Mouse (Mus musculus): ENCODE measurements around the gene Tmem52. TPM values are rescaled to one million over a fixed set of nuclear protein-coding genes. Genes with fewer than 3 reads are reported as not detected.

Gene Tmem52
- polyA plus RNA-seq, 1 experiment: 14.7 TPM

DNA sequence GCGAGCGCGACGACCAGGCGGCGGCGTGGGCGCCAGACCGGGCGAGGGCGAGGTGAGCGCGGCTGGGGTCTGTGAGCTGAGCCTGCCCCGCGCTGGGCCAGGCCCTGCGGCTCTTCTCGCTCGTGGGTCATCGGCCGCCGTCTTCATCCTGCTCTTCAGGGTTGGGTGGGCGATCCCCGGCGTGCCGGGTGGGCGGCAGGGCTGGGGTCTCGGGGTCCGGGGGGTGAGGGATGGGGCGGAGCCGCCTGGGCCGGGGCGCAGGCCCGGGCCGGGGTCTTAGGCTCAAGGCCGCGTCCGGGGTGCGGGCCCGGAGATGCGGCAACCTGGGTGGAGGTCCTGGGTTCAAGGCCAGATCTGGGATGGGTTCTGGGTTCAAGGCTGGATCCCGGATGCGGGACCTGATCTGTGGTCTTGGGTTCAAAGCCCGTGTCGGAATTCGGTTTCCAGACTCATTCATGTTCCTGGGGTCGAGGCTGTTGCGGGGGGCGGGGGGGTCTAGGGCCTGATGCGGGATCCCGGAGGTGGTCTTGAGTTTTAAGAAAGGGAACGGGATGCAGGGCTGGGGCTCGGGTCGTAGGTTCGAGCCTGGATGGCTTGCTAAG, 22.7 kb downstream of the Tmem52 start:
- under 1% methylated on average over 50 of the region's 54 CpGs for WGBS
- TF ChIP-seq POLR2A (IDR thresholded peaks at IDR 0.05; ENCODE audit: low read depth, low read length): no peak
- no peak for TF ChIP-seq CTCF (conservative IDR thresholded peaks at IDR 0.05; ENCODE audit: insufficient read depth, insufficient read length, low read depth, low read length)
- Histone ChIP-seq H3K27ac (ENCODE audit: insufficient read depth, low read depth, low read length) (peak overlapping the region; percentile 34), H3K4me1 (ENCODE audit: control insufficient read depth, insufficient read depth, low read length) (peaks cover 27% of the 10 kb centered on the region), H3K4me3 (ENCODE audit: insufficient read depth, low read depth, low read length) (peak overlapping the region; percentile 73), H3K36me3 (ENCODE audit: control insufficient read depth, insufficient read depth, low read length) (no peaks in the 10 kb centered on the region), H3K27me3 (replicated peaks; ENCODE audit: control insufficient read depth, insufficient read depth, low read length) (no peaks in the 10 kb centered on the region)
- DNase-seq: no peak

DNA sequence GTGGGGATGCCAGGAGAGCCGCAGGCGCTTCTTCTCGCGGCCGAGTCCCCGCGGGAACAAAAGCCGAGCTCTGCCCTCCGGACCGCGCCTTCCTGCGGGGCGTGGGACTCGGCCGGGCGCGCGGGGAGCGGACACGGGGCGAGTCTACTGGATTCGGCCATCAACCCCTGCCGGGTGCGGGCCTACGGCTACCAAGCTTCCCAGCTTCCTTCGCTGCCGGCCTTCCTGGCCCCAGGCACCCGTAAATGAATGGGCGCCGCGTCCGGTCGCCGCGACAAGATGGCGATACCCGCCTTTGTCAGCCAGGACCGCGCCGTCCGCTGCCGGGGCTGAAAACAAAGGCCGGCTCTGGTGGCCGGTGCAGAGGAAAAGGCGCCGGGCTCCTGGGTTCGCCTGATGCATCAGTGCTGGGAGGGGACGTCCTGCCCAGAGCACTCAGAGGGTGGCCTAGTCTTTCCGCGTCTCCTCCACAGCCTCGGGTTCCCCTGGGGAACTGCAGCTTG, 23.3 kb downstream of the Tmem52 start:
- peak; percentile 62 for DNase-seq
- peak overlapping the region; percentile 73 for H3K4me3 ChIP-seq (ENCODE audit: insufficient read depth, low read depth, low read length)
- no peaks in the 10 kb centered on the region for H3K27me3 ChIP-seq (replicated peaks; ENCODE audit: control insufficient read depth, insufficient read depth, low read length)
- H3K4me1 ChIP-seq (ENCODE audit: control insufficient read depth, insufficient read depth, low read length): peaks cover 27% of the 10 kb centered on the region
- WGBS: under 1% methylated on average over 51 of the region's 51 CpGs
- H3K27ac ChIP-seq (ENCODE audit: insufficient read depth, low read depth, low read length): peak overlapping the region; percentile 34
- no peaks in the 10 kb centered on the region for H3K36me3 ChIP-seq (ENCODE audit: control insufficient read depth, insufficient read depth, low read length)
- TF ChIP-seq CTCF (conservative IDR thresholded peaks at IDR 0.05; ENCODE audit: insufficient read depth, insufficient read length, low read depth, low read length): no peak
- no peak for TF ChIP-seq POLR2A (IDR thresholded peaks at IDR 0.05; ENCODE audit: low read depth, low read length)

DNA sequence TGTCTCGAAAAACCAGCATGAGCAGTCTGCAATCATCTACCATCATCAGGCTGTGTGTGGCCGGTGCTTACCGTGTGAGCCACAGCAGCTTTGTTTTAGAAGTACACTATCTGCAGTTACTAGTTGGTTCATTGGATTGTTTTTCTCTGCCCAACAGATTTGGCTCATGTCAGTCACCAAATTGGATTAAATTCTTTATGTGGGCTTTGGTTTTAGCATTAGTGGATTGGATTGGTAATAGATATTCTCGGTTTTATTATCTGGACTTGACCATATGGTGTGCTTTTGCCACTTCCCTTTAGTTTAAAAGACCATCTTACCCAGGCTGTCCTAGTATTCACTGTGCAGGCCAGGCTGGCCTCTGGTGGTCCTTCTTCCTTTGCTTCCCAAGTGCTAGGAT, 26.0 kb downstream of the Tmem52 start:
- Histone ChIP-seq H3K36me3 (ENCODE audit: control insufficient read depth, insufficient read depth, low read length) (no peaks in the 10 kb centered on the region), H3K4me3 (ENCODE audit: insufficient read depth, low read depth, low read length) (no peak overlapping the region), H3K27me3 (replicated peaks; ENCODE audit: control insufficient read depth, insufficient read depth, low read length) (no peaks in the 10 kb centered on the region), H3K27ac (ENCODE audit: insufficient read depth, low read depth, low read length) (no peak overlapping the region), H3K4me1 (ENCODE audit: control insufficient read depth, insufficient read depth, low read length) (peaks cover 8% of the 10 kb centered on the region; the same call in 1 of the 2 replicates)
- WGBS: 47% methylated on average over 4 of the region's 4 CpGs
- DNase-seq: no peak
- TF ChIP-seq CTCF (conservative IDR thresholded peaks at IDR 0.05; ENCODE audit: insufficient read depth, insufficient read length, low read depth, low read length) (no peak), POLR2A (IDR thresholded peaks at IDR 0.05; ENCODE audit: low read depth, low read length) (no peak)

DNA sequence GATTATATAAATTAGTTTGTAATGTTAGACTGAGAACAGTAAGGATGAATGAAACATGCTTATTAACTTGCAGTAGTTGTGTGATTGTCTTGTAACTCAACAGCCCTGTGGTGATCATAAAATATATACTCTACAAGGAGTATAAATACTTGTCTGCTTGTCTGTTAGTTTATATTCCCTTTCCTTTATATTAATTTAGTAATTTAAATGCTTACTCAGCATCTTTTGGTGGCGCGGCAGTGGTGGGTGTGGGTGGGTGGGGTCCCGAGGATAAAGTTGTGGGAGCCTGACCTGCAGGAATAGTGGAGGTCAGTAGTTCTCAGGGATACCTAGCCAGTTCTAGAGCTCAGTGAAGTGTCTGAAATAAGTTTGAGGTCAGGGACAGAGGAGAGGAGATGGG, 29.0 kb downstream of the Tmem52 start:
- H3K36me3 ChIP-seq (ENCODE audit: control insufficient read depth, insufficient read depth, low read length): no peaks in the 10 kb centered on the region
- no peak overlapping the region for H3K27ac ChIP-seq (ENCODE audit: insufficient read depth, low read depth, low read length)
- 60% methylated on average over 3 of the region's 3 CpGs for WGBS
- no peak for TF ChIP-seq CTCF (conservative IDR thresholded peaks at IDR 0.05; ENCODE audit: insufficient read depth, insufficient read length, low read depth, low read length)
- TF ChIP-seq POLR2A (IDR thresholded peaks at IDR 0.05; ENCODE audit: low read depth, low read length): no peak
- 0 out of 2 replicates have a peak, but pooled peaks cover 2% of the 10 kb centered on the region for H3K4me1 ChIP-seq (ENCODE audit: control insufficient read depth, insufficient read depth, low read length)
- no peak for DNase-seq
- H3K4me3 ChIP-seq (ENCODE audit: insufficient read depth, low read depth, low read length): no peak overlapping the region
- H3K27me3 ChIP-seq (replicated peaks; ENCODE audit: control insufficient read depth, insufficient read depth, low read length): no peaks in the 10 kb centered on the region

DNA sequence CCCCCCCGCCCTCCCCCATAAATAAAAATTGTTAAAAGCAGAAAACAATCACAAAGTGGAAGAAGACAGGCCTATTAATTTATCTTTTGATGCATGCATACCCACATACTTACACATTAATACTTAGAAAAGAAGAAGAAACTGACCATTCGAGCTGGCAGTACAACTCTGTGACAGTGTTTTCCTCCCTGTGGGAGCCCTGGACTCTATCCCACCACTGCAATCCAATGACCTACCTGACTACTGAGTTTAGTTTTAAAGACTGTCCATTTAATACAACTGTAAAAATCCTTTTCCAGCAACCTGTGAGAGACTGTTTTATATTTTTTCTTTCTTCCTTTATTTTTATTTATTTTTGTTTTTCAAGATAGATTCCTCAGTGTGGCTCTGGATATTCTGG, 32.2 kb downstream of the Tmem52 start:
- Histone ChIP-seq H3K27me3 (replicated peaks; ENCODE audit: control insufficient read depth, insufficient read depth, low read length) (no peaks in the 10 kb centered on the region), H3K4me1 (ENCODE audit: control insufficient read depth, insufficient read depth, low read length) (peaks cover 10% of the 10 kb centered on the region), H3K4me3 (ENCODE audit: insufficient read depth, low read depth, low read length) (no peak overlapping the region), H3K36me3 (ENCODE audit: control insufficient read depth, insufficient read depth, low read length) (no peaks in the 10 kb centered on the region), H3K27ac (ENCODE audit: insufficient read depth, low read depth, low read length) (no peak overlapping the region)
- no peak for DNase-seq
- TF ChIP-seq POLR2A (IDR thresholded peaks at IDR 0.05; ENCODE audit: low read depth, low read length) (no peak), CTCF (conservative IDR thresholded peaks at IDR 0.05; ENCODE audit: insufficient read depth, insufficient read length, low read depth, low read length) (no peak)
- 51% methylated on average over 2 of the region's 2 CpGs for WGBS

DNA sequence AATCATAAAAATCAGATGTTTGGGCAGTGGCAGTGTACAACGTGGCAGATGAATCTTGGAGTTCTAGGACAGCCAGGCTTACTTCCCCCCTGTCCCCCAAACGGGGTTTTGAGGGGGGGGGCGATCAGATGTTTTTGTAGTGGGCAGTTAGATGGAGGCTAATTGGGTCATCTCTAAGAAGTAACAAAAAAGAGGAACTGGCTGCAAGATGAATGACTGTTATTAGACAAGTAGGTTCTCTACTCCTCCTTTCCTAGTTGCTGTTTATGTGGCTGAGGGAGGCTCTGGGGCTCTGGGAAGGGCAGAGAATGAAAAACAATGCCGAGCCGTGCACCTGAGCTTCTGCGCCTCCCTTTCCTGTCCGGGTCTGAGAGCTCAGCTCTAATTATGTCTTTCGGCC, 36.2 kb downstream of the Tmem52 start:
- H3K36me3 ChIP-seq (ENCODE audit: control insufficient read depth, insufficient read depth, low read length): no peaks in the 10 kb centered on the region
- DNase-seq: no peak
- H3K27me3 ChIP-seq (replicated peaks; ENCODE audit: control insufficient read depth, insufficient read depth, low read length): no peaks in the 10 kb centered on the region
- H3K4me3 ChIP-seq (ENCODE audit: insufficient read depth, low read depth, low read length): no peak overlapping the region
- 17% methylated on average over 8 of the region's 8 CpGs for WGBS
- H3K27ac ChIP-seq (ENCODE audit: insufficient read depth, low read depth, low read length): no peak overlapping the region
- TF ChIP-seq POLR2A (IDR thresholded peaks at IDR 0.05; ENCODE audit: low read depth, low read length) (no peak), CTCF (conservative IDR thresholded peaks at IDR 0.05; ENCODE audit: insufficient read depth, insufficient read length, low read depth, low read length) (no peak)
- peaks cover 19% of the 10 kb centered on the region for H3K4me1 ChIP-seq (ENCODE audit: control insufficient read depth, insufficient read depth, low read length)

DNA sequence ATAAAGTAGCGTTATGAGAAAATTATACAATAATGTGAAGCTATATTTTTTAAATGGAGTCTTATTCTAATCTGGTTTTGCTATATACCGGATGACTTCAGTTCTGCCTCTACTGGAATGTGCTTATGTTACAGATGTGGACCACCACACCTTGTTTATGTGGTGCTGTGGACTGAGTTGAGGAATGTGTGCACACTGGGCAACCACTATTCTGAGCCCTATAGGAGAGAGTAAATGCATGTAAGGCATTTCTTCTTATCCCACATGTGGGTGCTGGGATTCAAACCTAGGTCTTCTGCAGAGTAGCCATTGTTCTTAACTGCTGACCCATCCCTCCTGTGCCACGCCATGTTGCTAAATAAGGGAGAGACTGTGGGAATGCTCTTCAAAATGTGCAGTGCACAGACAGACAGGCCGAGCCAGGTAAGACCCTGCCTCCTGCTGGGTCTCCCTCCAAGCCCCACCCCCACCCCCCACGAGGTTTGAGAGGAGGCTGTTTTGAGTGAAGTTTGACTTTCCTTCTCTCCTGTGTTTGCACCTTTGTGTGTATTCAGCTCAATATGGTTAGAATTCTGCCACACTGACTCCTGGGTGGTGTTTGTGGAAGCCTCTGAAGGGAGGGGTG, 36.9 kb downstream of the Tmem52 start:
- WGBS: 65% methylated on average over 5 of the region's 5 CpGs
- Histone ChIP-seq H3K4me1 (ENCODE audit: control insufficient read depth, insufficient read depth, low read length) (peaks cover 23% of the 10 kb centered on the region), H3K27ac (ENCODE audit: insufficient read depth, low read depth, low read length) (no peak overlapping the region), H3K4me3 (ENCODE audit: insufficient read depth, low read depth, low read length) (no peak overlapping the region), H3K27me3 (replicated peaks; ENCODE audit: control insufficient read depth, insufficient read depth, low read length) (no peaks in the 10 kb centered on the region), H3K36me3 (ENCODE audit: control insufficient read depth, insufficient read depth, low read length) (no peaks in the 10 kb centered on the region)
- no peak for TF ChIP-seq POLR2A (IDR thresholded peaks at IDR 0.05; ENCODE audit: low read depth, low read length)
- TF ChIP-seq CTCF (conservative IDR thresholded peaks at IDR 0.05; ENCODE audit: insufficient read depth, insufficient read length, low read depth, low read length): no peak
- DNase-seq: no peak

All from kidney, adult 2 months (tissue).